Mouse (Mus musculus): ENCODE measurements around the gene Mrps23. TPM values are rescaled to one million over a fixed set of nuclear protein-coding genes. Genes with fewer than 3 reads are reported as not detected.

Gene Mrps23
- polyA plus RNA-seq, 2 experiments: 60.2 to 63.5 TPM

DNA sequence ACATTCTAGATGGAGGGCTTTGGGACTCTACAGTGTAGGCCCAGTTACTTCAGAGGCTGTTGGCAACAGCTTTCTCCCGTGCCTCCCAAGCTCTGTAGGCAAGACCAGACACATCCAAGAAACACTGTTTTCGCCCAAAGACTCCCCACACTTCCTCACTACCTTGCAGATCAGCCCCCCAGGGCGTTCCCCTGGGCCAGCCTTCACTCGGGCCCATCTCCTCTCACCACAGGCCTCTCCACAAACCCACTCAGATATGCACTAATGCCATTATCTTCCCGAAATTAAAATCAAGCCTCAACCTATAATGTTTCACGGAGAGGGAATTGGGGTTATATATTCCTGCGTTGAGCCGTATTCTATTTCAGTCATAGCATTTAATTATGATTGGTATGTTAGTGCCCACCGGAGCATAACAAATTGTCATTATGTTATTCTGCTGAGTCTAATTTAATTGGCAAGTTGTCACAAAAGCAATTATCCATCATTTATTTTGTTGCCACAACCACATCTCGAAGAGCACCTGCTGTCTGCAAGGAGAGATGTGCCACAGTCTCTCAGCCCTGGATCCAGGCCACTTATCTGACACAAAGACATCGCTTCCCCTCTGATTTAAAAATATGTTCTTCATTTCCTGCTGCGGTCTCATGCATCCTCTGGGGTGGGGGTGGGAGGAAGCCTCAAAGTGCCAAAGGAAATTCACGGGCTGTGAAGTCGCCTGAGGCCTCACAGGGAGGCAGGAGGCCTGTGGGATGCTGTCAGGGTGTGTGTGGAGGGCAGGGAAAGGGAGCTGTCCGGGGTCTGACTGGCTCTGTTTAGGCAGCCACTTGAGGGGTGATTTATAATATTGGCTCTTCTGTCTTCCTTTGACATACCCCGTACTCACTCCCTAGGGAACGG, 29.6 kb downstream of the Mrps23 start:
- TF ChIP-seq POLR2A (IDR thresholded peaks at IDR 0.05; ENCODE audit: borderline replicate concordance, extremely low read depth, insufficient read depth, insufficient read length): no peak
- no peaks in the 10 kb centered on the region for H3K27me3 ChIP-seq (ENCODE audit: control insufficient read depth, insufficient read depth, low read length)
- H3K4me3 ChIP-seq (replicated peaks; ENCODE audit: low read length): no peak overlapping the region
- WGBS: 36% methylated on average over 17 of the region's 17 CpGs
- ATAC-seq (ENCODE audit: low FRiP score, low read depth) (0 out of 2 replicates have a peak, but pooled peaks have one; percentile 27), DNase-seq (ENCODE audit: low spot score) (no peak)
- no peak overlapping the region for H3K27ac ChIP-seq (replicated peaks; ENCODE audit: low read depth, low read length)
- no peaks in the 10 kb centered on the region for H3K9me3 ChIP-seq (ENCODE audit: control insufficient read depth, low read length)
- H3K9ac ChIP-seq (ENCODE audit: low read depth, low read length, severe bottlenecking): no peak overlapping the region
- peaks cover 20% of the 10 kb centered on the region for H3K4me1 ChIP-seq (ENCODE audit: control insufficient read depth, insufficient read depth, low read length)
- H3K4me2 ChIP-seq (replicated peaks; ENCODE audit: low read depth, low read length, severe bottlenecking): no peak overlapping the region
- H3K36me3 ChIP-seq (ENCODE audit: control insufficient read depth, insufficient read depth, low read length): no peaks in the 10 kb centered on the region

DNA sequence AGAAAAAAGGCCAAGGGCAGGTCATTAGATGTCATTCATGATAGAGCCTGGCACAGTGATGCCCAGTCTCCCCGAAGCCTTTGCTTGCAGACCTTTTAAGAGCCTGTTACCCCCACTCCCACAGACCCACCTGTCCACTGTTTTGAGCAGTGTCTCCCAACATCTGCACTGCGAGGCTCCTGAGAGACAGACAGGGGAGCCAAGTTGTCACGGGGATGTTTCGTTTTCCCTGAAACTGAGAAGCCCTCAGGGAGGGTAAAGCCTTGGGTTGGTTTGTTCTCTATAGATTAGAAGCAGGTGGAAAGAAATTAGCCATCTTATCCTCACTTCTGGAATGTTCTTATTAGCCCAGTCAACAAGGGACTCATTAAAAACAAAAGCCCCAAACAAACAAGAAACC, 30.6 kb downstream of the Mrps23 start:
- TF ChIP-seq POLR2A (IDR thresholded peaks at IDR 0.05; ENCODE audit: borderline replicate concordance, extremely low read depth, insufficient read depth, insufficient read length): no peak
- WGBS: 16% methylated on average over 4 of the region's 4 CpGs
- Histone ChIP-seq H3K27me3 (ENCODE audit: control insufficient read depth, insufficient read depth, low read length) (no peaks in the 10 kb centered on the region), H3K9ac (ENCODE audit: low read depth, low read length, severe bottlenecking) (no peak overlapping the region), H3K9me3 (ENCODE audit: control insufficient read depth, low read length) (no peaks in the 10 kb centered on the region), H3K4me1 (ENCODE audit: control insufficient read depth, insufficient read depth, low read length) (peaks cover 20% of the 10 kb centered on the region), H3K4me2 (replicated peaks; ENCODE audit: low read depth, low read length, severe bottlenecking) (no peak overlapping the region), H3K4me3 (replicated peaks; ENCODE audit: low read length) (no peak overlapping the region), H3K36me3 (ENCODE audit: control insufficient read depth, insufficient read depth, low read length) (no peaks in the 10 kb centered on the region), H3K27ac (replicated peaks; ENCODE audit: low read depth, low read length) (no peak overlapping the region)
- ATAC-seq (ENCODE audit: low FRiP score, low read depth) (no peak), DNase-seq (ENCODE audit: low spot score) (no peak)

DNA sequence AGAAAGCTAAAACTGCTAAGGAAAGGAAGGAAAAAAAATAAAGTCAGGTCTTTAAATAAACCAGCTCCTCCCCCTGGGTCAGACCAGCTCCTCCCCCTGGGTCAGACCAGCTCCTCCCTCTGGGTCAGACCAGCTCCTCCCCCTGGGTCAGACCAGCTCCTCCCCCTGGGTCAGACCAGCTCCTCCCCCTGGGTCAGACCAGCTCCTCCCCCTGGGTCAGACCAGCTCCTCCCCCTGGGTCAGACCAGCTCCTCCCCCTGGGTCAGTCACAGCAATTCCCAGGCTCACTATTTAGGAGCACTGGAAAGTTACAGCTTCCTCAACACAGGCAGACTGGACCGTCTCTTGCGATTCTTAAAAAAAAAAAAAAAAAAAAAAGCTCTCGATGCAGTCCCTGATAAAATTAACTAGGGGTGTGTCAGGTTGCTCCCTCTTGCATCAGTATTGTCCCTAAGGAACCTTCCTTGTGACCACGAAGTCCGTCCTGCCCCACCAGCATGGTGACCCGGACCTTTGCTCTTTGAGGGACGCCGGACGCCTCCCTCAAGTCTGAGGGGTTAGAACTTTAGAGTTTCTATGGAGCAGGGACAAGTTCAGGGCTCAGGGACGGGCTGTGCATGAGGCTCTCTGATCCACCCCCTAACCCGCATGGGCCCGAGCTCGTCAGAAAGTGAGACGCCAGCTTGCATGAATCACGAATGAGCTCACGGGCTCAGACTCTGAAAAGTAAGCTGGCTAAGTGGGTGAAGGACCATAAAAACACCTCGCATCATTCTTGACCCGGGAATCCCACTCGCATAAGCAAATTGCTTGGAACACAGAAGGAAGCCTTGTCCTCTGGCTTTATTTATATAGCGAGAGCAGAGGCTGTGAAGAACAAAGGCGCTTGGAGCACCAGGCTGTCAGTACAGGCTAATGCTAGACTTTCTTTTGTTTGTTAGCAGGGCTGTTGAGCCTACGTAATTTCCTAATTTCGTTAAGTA, 31.3 kb downstream of the Mrps23 start:
- 14% methylated on average over 23 of the region's 23 CpGs for WGBS
- no peak overlapping the region for H3K9ac ChIP-seq (ENCODE audit: low read depth, low read length, severe bottlenecking)
- no peak for TF ChIP-seq POLR2A (IDR thresholded peaks at IDR 0.05; ENCODE audit: borderline replicate concordance, extremely low read depth, insufficient read depth, insufficient read length)

DNA sequence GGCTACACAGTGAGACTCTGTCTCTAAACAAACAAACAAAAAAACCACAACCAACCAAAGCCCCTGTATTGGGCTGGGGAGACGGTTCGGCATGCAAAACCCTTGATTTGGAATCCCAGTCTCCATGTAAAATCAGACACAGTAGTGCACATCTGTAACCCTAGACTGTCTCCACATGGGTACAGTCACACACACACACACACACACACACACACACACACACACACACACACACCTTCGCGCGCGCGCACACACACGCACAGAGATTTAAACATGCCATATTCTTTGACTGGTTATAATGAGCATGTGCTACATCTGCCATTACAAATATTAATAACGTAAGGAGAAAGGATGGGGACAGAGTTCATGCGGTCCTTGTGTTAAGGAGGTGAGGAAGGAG, 36.1 kb downstream of the Mrps23 start:
- no peak for DNase-seq (ENCODE audit: low spot score)
- H3K27me3 ChIP-seq (ENCODE audit: control insufficient read depth, insufficient read depth, low read length): no peaks in the 10 kb centered on the region
- no peak overlapping the region for H3K27ac ChIP-seq (replicated peaks; ENCODE audit: low read depth, low read length)
- no peak overlapping the region for H3K9ac ChIP-seq (ENCODE audit: low read depth, low read length, severe bottlenecking)
- no peak overlapping the region for H3K4me2 ChIP-seq (replicated peaks; ENCODE audit: low read depth, low read length, severe bottlenecking)
- H3K4me1 ChIP-seq (ENCODE audit: control insufficient read depth, insufficient read depth, low read length): peaks cover 17% of the 10 kb centered on the region
- no peak for TF ChIP-seq POLR2A (IDR thresholded peaks at IDR 0.05; ENCODE audit: borderline replicate concordance, extremely low read depth, insufficient read depth, insufficient read length)
- ATAC-seq (ENCODE audit: low FRiP score, low read depth): no peak
- H3K9me3 ChIP-seq (ENCODE audit: control insufficient read depth, low read length): no peaks in the 10 kb centered on the region
- no peak overlapping the region for H3K4me3 ChIP-seq (replicated peaks; ENCODE audit: low read length)
- no peaks in the 10 kb centered on the region for H3K36me3 ChIP-seq (ENCODE audit: control insufficient read depth, insufficient read depth, low read length)
- 80% methylated on average over 10 of the region's 10 CpGs for WGBS

More for the DNA sequence above, 31.3 kb downstream of the Mrps23 start:
- Histone ChIP-seq H3K36me3 (ENCODE audit: control insufficient read depth, insufficient read depth, low read length) (no peaks in the 10 kb centered on the region), H3K9me3 (ENCODE audit: control insufficient read depth, low read length) (no peaks in the 10 kb centered on the region), H3K4me2 (replicated peaks; ENCODE audit: low read depth, low read length, severe bottlenecking) (peak overlapping the region; percentile 34), H3K4me3 (replicated peaks; ENCODE audit: low read length) (no peak overlapping the region), H3K4me1 (ENCODE audit: control insufficient read depth, insufficient read depth, low read length) (peaks cover 22% of the 10 kb centered on the region), H3K27me3 (ENCODE audit: control insufficient read depth, insufficient read depth, low read length) (no peaks in the 10 kb centered on the region), H3K27ac (replicated peaks; ENCODE audit: low read depth, low read length) (peak overlapping the region; percentile 33; the same call in 1 of the 2 replicates)
- no peak for ATAC-seq (ENCODE audit: low FRiP score, low read depth)
- peak; percentile 22 for DNase-seq (ENCODE audit: low spot score)

DNA sequence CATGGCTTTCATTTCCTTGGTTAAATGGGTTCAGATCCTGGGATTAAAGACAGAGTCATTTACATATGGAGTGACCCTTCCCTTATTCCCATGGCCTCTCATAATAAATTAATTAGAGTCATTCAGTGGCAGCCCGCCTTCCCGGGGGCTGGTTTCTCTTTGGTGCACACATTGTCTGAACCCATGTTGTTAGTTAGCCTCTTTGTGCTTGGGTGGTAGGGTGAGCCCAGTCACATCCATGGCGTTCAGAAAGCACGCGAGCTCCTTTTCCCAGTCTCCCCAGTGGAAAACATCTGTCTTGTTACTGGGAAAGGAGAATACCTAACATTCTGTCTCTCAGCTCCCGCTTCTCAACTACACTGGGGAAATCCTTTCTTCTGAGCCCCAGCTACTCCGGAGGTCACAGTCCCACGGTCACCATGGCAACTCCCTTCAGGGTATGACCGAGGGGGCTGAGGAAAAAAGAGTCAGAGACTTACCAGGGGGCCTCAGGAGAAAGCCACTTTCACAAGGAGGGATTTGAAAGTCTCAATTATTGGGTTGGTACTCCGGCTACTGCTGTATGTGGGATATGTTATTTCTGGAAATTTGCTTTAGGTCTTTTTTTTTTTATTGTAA, 36.7 kb downstream of the Mrps23 start:
- ATAC-seq (ENCODE audit: low FRiP score, low read depth) (no peak), DNase-seq (ENCODE audit: low spot score) (no peak)
- WGBS: 15% methylated on average over 10 of the region's 10 CpGs
- Histone ChIP-seq H3K4me3 (replicated peaks; ENCODE audit: low read length) (no peak overlapping the region), H3K4me1 (ENCODE audit: control insufficient read depth, insufficient read depth, low read length) (peaks cover 13% of the 10 kb centered on the region), H3K36me3 (ENCODE audit: control insufficient read depth, insufficient read depth, low read length) (no peaks in the 10 kb centered on the region), H3K27me3 (ENCODE audit: control insufficient read depth, insufficient read depth, low read length) (no peaks in the 10 kb centered on the region), H3K27ac (replicated peaks; ENCODE audit: low read depth, low read length) (no peak overlapping the region), H3K4me2 (replicated peaks; ENCODE audit: low read depth, low read length, severe bottlenecking) (no peak overlapping the region), H3K9ac (ENCODE audit: low read depth, low read length, severe bottlenecking) (no peak overlapping the region), H3K9me3 (ENCODE audit: control insufficient read depth, low read length) (no peaks in the 10 kb centered on the region)
- TF ChIP-seq POLR2A (IDR thresholded peaks at IDR 0.05; ENCODE audit: borderline replicate concordance, extremely low read depth, insufficient read depth, insufficient read length): no peak

Data from limb, embryonic 14.5 days (tissue).